Mouse (Mus musculus): ENCODE data around the gene Dcaf4.

Dcaf4 gene

DNA sequence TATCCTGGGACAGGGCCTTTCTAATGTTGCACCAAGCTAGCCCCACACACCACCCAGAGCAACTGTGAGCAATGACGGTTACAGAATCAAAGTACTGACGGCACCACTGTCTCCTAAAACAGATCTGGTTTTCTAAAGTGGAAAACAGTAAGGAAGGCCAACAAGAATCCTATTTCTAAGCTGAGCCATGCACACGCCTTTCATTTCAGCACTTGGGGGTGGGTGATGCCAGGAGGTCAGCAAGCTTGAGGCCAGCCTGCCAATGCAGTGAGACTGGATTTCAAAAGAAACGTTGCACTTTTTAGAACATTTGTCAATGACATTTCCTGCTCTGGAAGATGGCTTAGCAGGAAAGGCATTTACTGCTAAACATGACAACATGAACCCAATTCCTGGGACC is 33.5 kb downstream of the Dcaf4 start:
- no peak for DNase-seq

DNA sequence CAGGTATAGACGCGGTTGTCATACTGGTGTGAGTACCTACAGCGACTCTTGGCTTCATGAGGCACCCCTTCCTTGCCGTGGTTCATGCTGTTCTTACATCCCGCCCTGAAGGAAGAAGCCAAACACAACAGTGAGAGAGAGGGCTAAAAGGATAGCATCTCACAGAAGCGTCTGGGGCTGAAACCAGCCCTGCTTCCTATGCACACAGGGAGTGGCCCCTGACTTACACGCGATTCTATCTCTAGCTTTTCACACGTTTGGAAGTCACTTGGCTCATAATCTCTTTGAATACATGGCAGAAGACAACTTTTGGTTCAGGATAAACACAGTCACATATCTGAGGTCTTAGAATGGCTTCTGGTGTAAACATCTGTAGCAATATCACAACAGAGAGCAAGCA is 35.3 kb downstream of the Dcaf4 start:
- no peak for DNase-seq

DNA sequence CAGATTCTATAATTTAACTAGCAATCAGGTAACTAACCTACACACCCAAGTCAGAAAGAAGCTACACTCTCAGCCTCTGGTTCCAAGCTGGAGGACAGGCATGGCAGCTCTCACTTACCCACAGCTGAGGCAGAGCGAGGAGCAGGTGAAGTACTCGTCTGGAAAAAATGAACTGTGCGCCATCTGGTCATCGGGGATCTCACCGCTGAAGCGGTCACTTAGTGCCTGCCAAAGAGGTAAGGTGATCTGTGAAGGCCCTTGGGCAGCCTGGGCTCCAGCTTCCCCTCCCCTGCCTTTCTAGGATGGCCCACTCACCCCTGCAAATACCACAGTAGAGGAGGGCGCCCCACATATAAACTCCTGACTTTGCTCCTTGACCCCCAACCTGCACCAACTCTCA is 38.2 kb downstream of the Dcaf4 start:
- DNase-seq: peak; percentile 20

DNA sequence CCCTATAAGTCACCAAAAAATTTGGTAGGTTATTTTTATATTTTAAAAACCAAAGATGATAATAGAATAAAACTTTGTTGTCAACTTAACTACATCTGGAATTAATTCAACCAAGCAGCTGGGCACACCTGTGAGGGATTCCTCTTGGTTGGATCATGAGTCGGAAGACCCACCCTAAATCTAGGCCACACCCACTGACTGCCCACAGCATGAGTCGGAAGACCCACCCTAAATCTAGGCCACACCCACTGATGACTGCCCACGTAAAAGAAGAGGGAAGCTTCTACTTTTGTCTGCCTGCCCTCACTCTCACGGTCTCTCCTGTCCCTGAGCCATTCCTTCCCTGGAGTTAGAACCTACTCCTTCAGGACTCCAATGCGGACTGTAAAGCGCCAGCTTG is 39.9 kb downstream of the Dcaf4 start:
- DNase-seq: no peak

DNA sequence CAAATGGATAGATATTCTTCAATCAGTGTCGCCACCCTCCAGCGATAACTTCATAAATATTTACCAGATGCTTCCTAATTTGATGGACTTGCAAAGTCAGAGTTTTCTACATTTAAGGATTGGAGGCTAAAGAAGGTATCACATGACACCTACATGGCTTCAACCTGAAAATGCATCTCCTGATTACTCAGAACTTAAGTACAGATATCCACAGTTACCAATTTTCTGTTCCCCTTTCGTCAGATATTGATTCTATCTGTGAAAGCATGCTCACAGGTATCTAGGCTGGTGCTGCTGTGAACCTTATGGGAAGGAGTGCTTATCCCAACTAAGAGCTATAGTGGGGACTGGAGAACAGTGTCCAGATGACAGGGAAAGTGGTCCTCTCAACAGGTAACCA is 42.3 kb downstream of the Dcaf4 start:
- no peak for DNase-seq

DNA sequence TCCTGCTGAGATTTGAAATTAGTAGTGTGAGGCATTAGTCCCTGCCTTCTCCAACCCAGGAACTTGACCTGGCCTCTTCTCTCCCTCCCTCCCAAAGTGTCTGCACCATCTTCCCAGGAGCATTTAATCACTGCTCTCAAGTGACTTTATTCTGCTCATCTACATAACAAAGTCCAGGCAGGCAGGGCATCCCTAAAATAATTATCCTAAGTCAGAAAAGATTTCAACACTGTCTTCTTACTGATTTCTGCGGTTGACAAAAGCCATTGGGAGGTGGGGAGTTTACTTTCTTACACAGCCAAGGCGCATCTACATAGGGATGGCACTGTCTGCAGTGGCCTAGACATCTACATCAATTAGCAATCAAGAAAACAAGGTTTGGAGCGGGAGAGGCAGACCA is 49.6 kb downstream of the Dcaf4 start:
- no peak for DNase-seq

DNA sequence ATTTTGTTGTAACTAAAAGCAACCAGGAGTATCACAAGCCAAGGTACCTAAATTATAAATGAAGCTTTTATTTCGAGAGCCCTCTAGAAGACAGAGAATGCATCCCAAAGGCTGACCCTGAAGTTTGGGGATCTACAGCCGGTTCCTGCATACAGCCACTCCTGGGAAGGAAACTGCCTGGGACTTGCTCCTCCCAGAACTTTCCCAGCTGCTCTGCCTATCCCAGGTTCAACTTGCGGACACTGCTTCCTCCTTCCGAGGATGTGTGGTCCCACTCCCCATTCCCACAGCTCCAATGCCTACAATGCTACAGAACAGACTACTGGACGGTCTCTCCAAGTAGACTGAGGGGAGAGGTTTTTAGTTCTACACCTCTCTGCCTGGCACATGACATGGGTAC is 52.5 kb downstream of the Dcaf4 start:
- no peak for DNase-seq

DNA sequence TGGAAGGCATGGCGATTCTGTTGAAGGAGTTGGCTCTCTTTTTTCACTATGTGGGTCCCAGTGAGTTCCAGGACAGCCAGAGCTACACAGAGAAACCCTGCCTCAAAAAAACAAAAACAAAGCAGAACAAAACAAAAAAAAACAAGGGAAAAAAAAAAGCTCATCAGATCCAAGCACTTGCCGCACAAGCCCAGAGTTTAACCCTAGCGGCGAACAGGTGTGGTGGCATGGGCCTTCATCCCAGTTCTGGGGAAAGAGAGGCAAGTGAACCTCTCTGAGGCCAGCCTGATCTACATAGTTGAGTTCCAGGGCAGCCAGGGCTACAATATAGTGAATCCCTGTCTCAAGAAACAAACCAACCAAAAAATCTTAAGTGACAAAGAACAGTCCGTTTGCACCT is 57.2 kb downstream of the Dcaf4 start:
- no peak for DNase-seq

DNA sequence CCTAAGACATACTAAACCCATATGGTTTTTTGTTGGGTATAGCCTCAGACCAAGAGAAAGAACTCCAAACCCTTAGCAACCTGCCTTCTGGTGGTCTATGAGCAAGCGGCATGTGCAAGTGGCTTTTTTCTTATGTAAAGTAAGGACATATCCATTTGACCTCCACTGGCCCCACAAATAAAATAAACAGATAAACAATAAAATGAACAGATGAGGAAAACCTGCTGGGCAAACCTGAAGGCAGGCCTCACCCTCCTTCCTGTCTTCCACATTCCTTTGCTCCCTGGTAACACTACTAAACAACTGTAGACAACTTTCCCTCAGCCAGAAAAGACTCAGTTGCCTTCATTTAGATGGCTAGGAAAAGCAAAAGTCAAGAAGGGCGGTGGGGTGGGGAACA is 58.1 kb downstream of the Dcaf4 start:
- no peak for DNase-seq

DNA sequence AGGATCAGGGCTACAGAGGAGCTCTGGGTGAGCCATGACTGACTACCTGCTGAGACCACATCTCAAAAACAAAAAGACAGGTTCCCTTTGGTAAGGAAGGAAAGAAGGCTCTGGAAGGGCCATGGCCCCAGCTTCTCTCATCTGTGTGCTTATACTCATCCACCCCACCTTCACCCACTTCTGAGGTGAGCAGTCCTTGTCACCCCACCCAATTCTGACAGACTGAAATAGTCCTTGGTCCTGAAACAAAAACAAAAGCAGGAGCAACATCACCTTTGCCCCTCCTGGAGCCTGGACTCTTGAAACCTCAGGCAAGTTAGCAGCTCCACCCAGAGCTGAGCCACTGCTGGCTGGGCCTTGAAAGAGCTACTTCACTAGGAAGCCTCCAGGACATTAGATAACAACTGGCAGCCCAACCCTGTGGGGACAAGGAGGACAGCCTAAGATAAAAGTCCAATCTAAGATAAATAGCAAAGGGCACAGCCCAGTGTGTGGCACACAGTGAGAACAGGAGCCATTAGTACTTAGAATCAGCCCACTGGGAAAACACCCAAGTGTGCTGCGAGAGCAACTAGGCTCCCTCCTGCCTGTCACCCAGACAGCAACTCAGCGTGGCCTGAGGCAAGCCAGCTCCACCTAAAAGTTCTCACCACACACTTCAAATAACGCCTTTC is 58.8 kb downstream of the Dcaf4 start:
- no peak for DNase-seq

DNA sequence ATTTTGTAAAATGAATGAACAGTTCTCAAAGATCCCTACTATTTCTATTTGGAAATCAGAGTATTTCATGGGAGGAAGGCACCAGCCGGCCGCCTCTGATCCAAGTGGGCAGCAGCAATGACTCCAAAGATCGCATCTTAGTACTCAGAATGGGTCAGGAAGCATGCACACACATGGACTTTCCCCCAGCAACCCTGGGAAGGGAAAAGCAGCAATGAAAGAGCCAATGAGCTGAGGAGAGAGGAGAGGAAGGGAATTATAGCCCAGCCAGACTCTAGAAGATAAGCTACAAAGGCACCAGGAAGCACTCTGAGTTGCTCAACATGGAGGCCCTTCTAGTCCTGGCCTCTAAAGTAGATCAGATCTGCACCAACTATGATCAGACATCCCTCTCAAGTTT is 60.0 kb downstream of the Dcaf4 start:
- DNase-seq: no peak

DNA sequence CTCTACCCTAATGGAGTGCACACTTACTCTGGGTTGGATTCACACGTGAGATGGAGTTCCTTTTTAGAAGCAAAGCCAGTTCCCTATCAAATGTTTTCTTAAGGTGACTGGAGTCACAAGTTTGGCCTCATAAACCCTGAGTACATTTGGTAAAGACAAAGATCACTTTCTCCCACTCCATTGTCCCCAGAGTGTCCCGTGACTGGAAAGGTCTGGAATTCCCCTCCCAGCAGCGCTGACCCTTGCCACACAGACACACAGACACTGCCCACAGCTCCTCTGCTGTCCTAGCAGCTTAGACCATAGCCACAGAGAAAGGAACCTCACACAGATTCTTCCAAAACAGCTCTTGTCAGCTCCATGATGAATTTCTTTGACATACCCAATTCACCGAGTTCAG is 61.8 kb downstream of the Dcaf4 start:
- DNase-seq: no peak

DNA sequence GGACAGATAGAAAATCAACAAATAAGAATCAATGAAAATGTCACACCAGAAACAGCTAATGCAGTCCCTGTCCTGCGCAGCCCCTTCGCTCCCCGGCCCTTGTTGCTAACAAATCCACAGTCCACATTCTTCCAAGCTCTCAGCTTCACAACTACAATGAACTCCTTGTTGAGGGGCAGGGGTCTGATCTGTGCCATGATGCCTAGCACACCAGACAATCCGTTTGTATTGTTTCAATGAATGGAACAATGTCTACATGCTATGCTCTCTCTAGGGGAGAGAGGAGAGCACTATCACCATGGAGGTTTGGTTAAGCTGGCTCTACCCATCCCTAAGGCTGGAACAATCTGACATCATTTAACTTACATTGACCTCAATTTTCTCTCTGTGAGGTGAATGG is 62.5 kb downstream of the Dcaf4 start:
- no peak for DNase-seq

DNA sequence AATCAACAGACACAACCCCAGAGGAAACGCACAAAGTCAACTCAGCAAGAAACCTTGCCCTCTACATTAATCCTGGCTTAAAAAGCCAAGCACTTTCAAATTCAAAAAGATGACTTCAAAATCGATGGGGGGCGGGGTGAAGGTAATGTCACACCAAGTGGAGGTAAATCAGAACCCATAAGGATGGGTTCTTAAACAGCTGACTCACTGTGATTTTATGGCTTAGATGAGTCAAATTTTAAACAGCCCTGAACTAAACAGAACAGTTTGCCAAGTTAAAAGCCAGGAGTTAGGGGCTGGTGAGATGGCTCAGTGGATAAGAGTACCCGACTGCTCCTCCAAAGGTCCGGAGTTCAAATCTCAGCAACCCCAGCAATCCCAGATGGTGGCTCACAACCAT is 66.4 kb downstream of the Dcaf4 start:
- no peak for DNase-seq

Data from cerebellum, adult 11 months (tissue).